ENCODE assay signal across 29 mouse cellular contexts in genomic region chr5:101836221-101836620, GRCm38 (mm10).
DNase-seq lines count a peak whose midpoint lies in the region; ATAC-seq and TF ChIP-seq lines count a peak whose summit lies in the region.
"Had no signal": no experiment of that assay in that cellular context is flagged by ENCODE, and none has a peak within 500 bp of the region (broad histone marks: within the 10 kb centered on the region; RNA-seq: fewer than 3 reads in every experiment).

No protein-coding gene starts in this region.

- intact Hi-C loops in gastrocnemius, adult 2 months (cut with DNase I): no loop called here

- H3K36me3 ChIP-seq in hindbrain, embryonic 16.5 days (ENCODE audit: control insufficient read depth, insufficient read depth, low read length): peaks cover 40% of the 10 kb centered on the region
- H3K36me3 ChIP-seq in hindbrain, embryonic 11.5 days (ENCODE audit: control insufficient read depth, insufficient read depth, low read length): peaks cover 3% of the 10 kb centered on the region
- peaks cover 20% of the 10 kb centered on the region for H3K36me3 ChIP-seq in ES-E14 (ENCODE audit: control insufficient read depth, insufficient read depth, low read length, poor library complexity, severe bottlenecking)
- H3K36me3 ChIP-seq: G1E had no signal

- H3K4me3 ChIP-seq in gastrocnemius, adult 2 months: no peak overlapping the region
- no peak overlapping the region for H3K4me3 ChIP-seq in hindbrain, embryonic 16.5 days (ENCODE audit: low read length)
- H3K4me3 ChIP-seq in hindbrain, embryonic 11.5 days (ENCODE audit: low read depth, low read length): no peak overlapping the region
- H3K4me3 ChIP-seq in ES-E14 (ENCODE audit: insufficient read depth in 1 of 2, low read depth in 1 of 2, low read length in 2 of 2, poor library complexity in 1 of 2, severe bottlenecking in 1 of 2): 0 out of 4 replicates have a peak overlapping the region, but pooled peaks of 1 of the 2 experiments have one; percentile 12
- H3K4me3 ChIP-seq: embryonic facial prominence, embryonic 12.5 days; embryonic facial prominence, embryonic 15.5 days; forebrain, embryonic 12.5 days; heart, embryonic 10.5 days; heart, embryonic 13.5 days; hindbrain, embryonic 12.5 days; hindbrain, embryonic 15.5 days; intestine, embryonic 15.5 days had no signal

- no peaks in the 10 kb centered on the region for H3K9me3 ChIP-seq in hindbrain, embryonic 16.5 days (ENCODE audit: control insufficient read depth, low read length)
- no peaks in the 10 kb centered on the region for H3K9me3 ChIP-seq in hindbrain, embryonic 11.5 days (ENCODE audit: control insufficient read depth, low read length)
- H3K9me3 ChIP-seq in ES-E14 (ENCODE audit: control insufficient read depth, insufficient read depth, low read depth, low read length): peaks cover 2% of the 10 kb centered on the region; the same call in 1 of the 2 replicates
- H3K9me3 ChIP-seq: embryonic facial prominence, embryonic 12.5 days; embryonic facial prominence, embryonic 15.5 days; forebrain, embryonic 12.5 days; heart, embryonic 10.5 days; heart, embryonic 13.5 days; hindbrain, embryonic 12.5 days; hindbrain, embryonic 15.5 days; intestine, embryonic 15.5 days had no signal

- no peaks in the 10 kb centered on the region for H3K4me1 ChIP-seq in hindbrain, embryonic 16.5 days (ENCODE audit: control insufficient read depth, insufficient read depth, low read depth, low read length)
- no peaks in the 10 kb centered on the region for H3K4me1 ChIP-seq in hindbrain, embryonic 11.5 days (replicated peaks; ENCODE audit: control insufficient read depth, insufficient read depth, low read length)
- peaks cover 4 to 6% of the 10 kb centered on the region in 2 experiments; a peak in 2 of 4 replicates for H3K4me1 ChIP-seq in ES-E14 (ENCODE audit: control insufficient read depth in 2 of 2, insufficient read depth in 2 of 2, low read length in 2 of 2, poor library complexity in 1 of 2)
- H3K4me1 ChIP-seq: embryonic facial prominence, embryonic 12.5 days; embryonic facial prominence, embryonic 15.5 days; forebrain, embryonic 12.5 days; heart, embryonic 10.5 days; heart, embryonic 13.5 days; hindbrain, embryonic 12.5 days; hindbrain, embryonic 15.5 days; intestine, embryonic 15.5 days had no signal

- no peak overlapping the region for H3K27ac ChIP-seq in gastrocnemius, adult 2 months
- H3K27ac ChIP-seq in hindbrain, embryonic 16.5 days (ENCODE audit: low read depth, low read length): 0 out of 2 replicates have a peak overlapping the region, but pooled peaks have one; percentile 7
- no peak overlapping the region for H3K27ac ChIP-seq in hindbrain, embryonic 11.5 days (ENCODE audit: low read depth, low read length)
- H3K27ac ChIP-seq in ES-E14 (ENCODE audit: insufficient read depth, low read depth, low read length, poor library complexity, severe bottlenecking): peak overlapping the region; percentile 24; the same call in 1 of the 2 replicates
- H3K27ac ChIP-seq: embryonic facial prominence, embryonic 12.5 days; embryonic facial prominence, embryonic 15.5 days; forebrain, embryonic 12.5 days; heart, embryonic 10.5 days; heart, embryonic 13.5 days; hindbrain, embryonic 12.5 days; hindbrain, embryonic 15.5 days; intestine, embryonic 15.5 days had no signal

- TF ChIP-seq CTCF in gastrocnemius, adult 2 months (IDR thresholded peaks at IDR 0.05): no peak

- WGBS in hindbrain, embryonic 16.5 days: 92% methylated on average over 11 of the region's 11 CpGs
- 89% methylated on average over 11 of the region's 11 CpGs for WGBS in hindbrain, embryonic 11.5 days

- DNase-seq in gastrocnemius, adult 2 months: peak; percentile 71
- DNase-seq in gastrocnemius, postnatal 4 days (ENCODE audit: low spot score in 2 of 2): no peak
- no peak for DNase-seq in hindbrain, embryonic 11.5 days (ENCODE audit: low spot score)
- no peak for DNase-seq in ES-E14 (ENCODE audit: low read depth, low spot score)
- DNase-seq in skeletal muscle tissue, adult 2 months (ENCODE audit: low read depth, low spot score): peak; percentile 18
- DNase-seq in adrenal gland, postnatal 36 days: no peak
- DNase-seq: adrenal gland, postnatal 10 days; cerebellum, adult 11 months; cerebellum, adult 2 months; cerebellum, adult 9-11 months; cerebellum, postnatal 25 days; heart, adult 18-20 months; heart, postnatal 14 days; heart, postnatal 4 days; kidney, adult 11 months; kidney, adult 8-10 months had no signal

- H3K9ac ChIP-seq in hindbrain, embryonic 16.5 days (ENCODE audit: low read depth, low read length): no peak overlapping the region
- H3K9ac ChIP-seq in hindbrain, embryonic 11.5 days (ENCODE audit: low read depth, low read length): no peak overlapping the region
- H3K9ac ChIP-seq in ES-E14 (ENCODE audit: insufficient read depth, low read depth, low read length, poor library complexity, severe bottlenecking): peak overlapping the region; percentile 2; the same call in 1 of the 2 replicates
- H3K9ac ChIP-seq: embryonic facial prominence, embryonic 12.5 days; embryonic facial prominence, embryonic 15.5 days; forebrain, embryonic 12.5 days; heart, embryonic 13.5 days; hindbrain, embryonic 12.5 days; hindbrain, embryonic 15.5 days; intestine, embryonic 15.5 days had no signal

- no peak; the same call in 1 of the 2 replicates for ATAC-seq in hindbrain, embryonic 16.5 days
- no peak for ATAC-seq in hindbrain, embryonic 11.5 days (ENCODE audit: low FRiP score)
- ATAC-seq: CD4-positive, CD25-positive, alpha-beta regulatory T cell, adult 4 months; forebrain, embryonic 16.5 days; intestine, embryonic 15.5 days; Patski had no signal

- in situ Hi-C loops in ES-E14 (cut with MboI; ENCODE audit: low sequenced_read_pairs in 2 of 2, unreplicated experiment in 2 of 2): no loop called here

- H3K27me3 ChIP-seq in hindbrain, embryonic 16.5 days (replicated peaks; ENCODE audit: control insufficient read depth, insufficient read depth, low read length): no peaks in the 10 kb centered on the region
- H3K27me3 ChIP-seq in hindbrain, embryonic 11.5 days (ENCODE audit: control insufficient read depth, insufficient read depth, low read length): no peaks in the 10 kb centered on the region
- H3K27me3 ChIP-seq: embryonic facial prominence, embryonic 12.5 days; embryonic facial prominence, embryonic 15.5 days; forebrain, embryonic 12.5 days; heart, embryonic 13.5 days; hindbrain, embryonic 12.5 days; hindbrain, embryonic 15.5 days; intestine, embryonic 15.5 days; Patski had no signal

- H3K4me2 ChIP-seq in hindbrain, embryonic 16.5 days (ENCODE audit: low read length): no peak overlapping the region
- no peak overlapping the region for H3K4me2 ChIP-seq in hindbrain, embryonic 11.5 days (replicated peaks; ENCODE audit: low read depth, low read length)
- H3K4me2 ChIP-seq: embryonic facial prominence, embryonic 12.5 days; embryonic facial prominence, embryonic 15.5 days; forebrain, embryonic 12.5 days; heart, embryonic 13.5 days; hindbrain, embryonic 12.5 days; hindbrain, embryonic 15.5 days; intestine, embryonic 15.5 days had no signal

TF ChIP-seq in ES-E14, 5 proteins besides CTCF, POLR2A, EP300 and RAD21:
- TF ChIP-seq HCFC1 (IDR thresholded peaks at IDR 0.05; ENCODE audit: borderline replicate concordance, insufficient read depth, low read length): no peak
- no peak for TF ChIP-seq MAFK (IDR thresholded peaks at IDR 0.05; ENCODE audit: insufficient read depth, low read depth, low read length)
- no peak for TF ChIP-seq ZNF384 (IDR thresholded peaks at IDR 0.05; ENCODE audit: low read depth, low read length)
- no peak for TF ChIP-seq CHD2 (IDR thresholded peaks at IDR 0.05; ENCODE audit: low read depth, low read length)
- TF ChIP-seq ZC3H11A (IDR thresholded peaks at IDR 0.05; ENCODE audit: borderline replicate concordance, low read depth, low read length): no peak

Comparison
In these comparisons a context has a peak if more than half of its experiments do, and no peak if none do; other contexts are left out.
1. DNase-seq: peak in gastrocnemius, adult 2 months (single experiment) and skeletal muscle tissue, adult 2 months (single experiment); none in gastrocnemius, postnatal 4 days (0 of 2), hindbrain, embryonic 11.5 days (single experiment), ES-E14 (single experiment) and adrenal gland, postnatal 36 days (0 of 2).
2. H3K27ac ChIP-seq: peak in hindbrain, embryonic 16.5 days (single experiment) and ES-E14 (single experiment); none in gastrocnemius, adult 2 months (single experiment) and hindbrain, embryonic 11.5 days (single experiment).